Comparison of ENCODE assay signal across 8 mouse cellular contexts in genomic region chr15:3270646-3271077, GRCm38 (mm10). TPM values are rescaled to one million over a fixed set of nuclear protein-coding genes. Genes with fewer than 3 reads are reported as not detected.
DNase-seq lines count a peak whose midpoint lies in the region; ATAC-seq and TF ChIP-seq lines count a peak whose summit lies in the region.

No protein-coding gene starts in this region.

- no peaks in the 10 kb centered on the region for H3K9me3 ChIP-seq in forebrain, postnatal 0 days (ENCODE audit: low read length)
- H3K9me3 ChIP-seq in lung, postnatal 0 days (ENCODE audit: low read length): no peaks in the 10 kb centered on the region

- H3K36me3 ChIP-seq in forebrain, postnatal 0 days (ENCODE audit: insufficient read depth): no peaks in the 10 kb centered on the region
- peaks cover 3% of the 10 kb centered on the region; the same call in 1 of the 2 replicates for H3K36me3 ChIP-seq in lung, postnatal 0 days (ENCODE audit: insufficient read depth, low read length)

- H3K4me3 ChIP-seq in cerebellum, adult 2 months (replicated peaks; ENCODE audit: insufficient read depth, low read depth, low read length): peak overlapping the region; percentile 32
- peak overlapping the region; percentile 2; the same call in 1 of the 2 replicates for H3K4me3 ChIP-seq in forebrain, postnatal 0 days (ENCODE audit: low read depth, low read length)
- H3K4me3 ChIP-seq in lung, postnatal 0 days (ENCODE audit: low read depth, low read length): peak overlapping the region; percentile 47

- H3K4me2 ChIP-seq in forebrain, postnatal 0 days (ENCODE audit: low read depth): peak overlapping the region; percentile 18
- H3K4me2 ChIP-seq in lung, postnatal 0 days (replicated peaks; ENCODE audit: low read depth, low read length): peak overlapping the region; percentile 56

- WGBS in cerebellum, adult 2 months: 5% methylated on average over 12 of the region's 12 CpGs
- 6% methylated on average over 12 of the region's 12 CpGs for WGBS in forebrain, postnatal 0 days
- 1% methylated on average over 12 of the region's 12 CpGs for WGBS in lung, postnatal 0 days

- 0 out of 2 replicates have a peak overlapping the region, but pooled peaks have one; percentile 25 for H3K9ac ChIP-seq in forebrain, postnatal 0 days
- peak overlapping the region; percentile 51 for H3K9ac ChIP-seq in lung, postnatal 0 days (replicated peaks; ENCODE audit: low read depth)

- no peaks in the 10 kb centered on the region for H3K27me3 ChIP-seq in cerebellum, adult 2 months (ENCODE audit: control insufficient read depth, insufficient read depth, low read length)
- H3K27me3 ChIP-seq in forebrain, postnatal 0 days (ENCODE audit: insufficient read depth, low read length): no peaks in the 10 kb centered on the region
- no peaks in the 10 kb centered on the region for H3K27me3 ChIP-seq in lung, postnatal 0 days (replicated peaks; ENCODE audit: insufficient read depth, low read length)

- peak; percentile 51; the same call in 1 of the 2 replicates for ATAC-seq in forebrain, postnatal 0 days
- ATAC-seq in hematopoietic stem cell, adult 5-6 weeks (replicated peaks in 1 of 2; ENCODE audit: insufficient read depth in 1 of 2, low FRiP score in 2 of 2, low TSS enrichment in 1 of 2, low read depth in 1 of 2, poor library complexity in 2 of 2, severe bottlenecking in 2 of 2): peak; percentile 91 to 92
- peak; percentile 96 for ATAC-seq in lung, postnatal 0 days

- peak overlapping the region; percentile 76; the same call in 1 of the 2 replicates for H3K27ac ChIP-seq in cerebellum, adult 2 months (ENCODE audit: insufficient read depth, low read length)
- 0 out of 2 replicates have a peak overlapping the region, but pooled peaks have one; percentile 10 for H3K27ac ChIP-seq in forebrain, postnatal 0 days (ENCODE audit: low read depth, low read length)
- peak overlapping the region; percentile 94 for H3K27ac ChIP-seq in lung, postnatal 0 days (ENCODE audit: low read length)

- TF ChIP-seq CTCF in cerebellum, adult 2 months (IDR thresholded peaks at IDR 0.05; ENCODE audit: borderline replicate concordance, insufficient read depth, low read depth, low read length): no peak
- no peak for TF ChIP-seq CTCF in forebrain, postnatal 0 days (IDR thresholded peaks at IDR 0.05; ENCODE audit: low read depth)
- no peak for TF ChIP-seq CTCF in lung, postnatal 0 days (IDR thresholded peaks at IDR 0.05)

- peak; percentile 87 for TF ChIP-seq EP300 in lung, postnatal 0 days (IDR thresholded peaks at IDR 0.05)

- no peaks in the 10 kb centered on the region for H3K4me1 ChIP-seq in cerebellum, adult 2 months (ENCODE audit: control insufficient read depth, insufficient read depth, low read length)
- no peaks in the 10 kb centered on the region for H3K4me1 ChIP-seq in forebrain, postnatal 0 days (ENCODE audit: insufficient read depth)
- H3K4me1 ChIP-seq in lung, postnatal 0 days (ENCODE audit: insufficient read depth, low read depth, low read length): peaks cover 13% of the 10 kb centered on the region; the same call in 1 of the 2 replicates

- TF ChIP-seq POLR2A in cerebellum, adult 2 months (IDR thresholded peaks at IDR 0.05; ENCODE audit: borderline replicate concordance, insufficient read depth, low read length): peak; percentile 52; the same call in 1 of the 2 replicates

- peak; percentile 87 for DNase-seq in Muller cell, postnatal 12 days (ENCODE audit: inconsistent ontology term)
- DNase-seq in cerebellum, adult 2 months: peak; percentile 25 to 29
- peak; percentile 6 for DNase-seq in forebrain, postnatal 0 days
- DNase-seq in layer of hippocampus, adult 8-10 months (ENCODE audit: low spot score in 2 of 2): peak; percentile 34 to 58
- DNase-seq in lung, postnatal 0 days (ENCODE audit: low spot score): peak; percentile 96
- peak; percentile 83 for DNase-seq in ovary, postnatal 10 days (ENCODE audit: low spot score)
- peak; percentile 71 to 73 for DNase-seq in thymus, postnatal 36 days

RNA-seq across cellular contexts. Expression of gene Selenop, which starts 2.3 kb away (rescaled TPM):
- polyA plus RNA-seq in cerebellum, adult 2 months (2012; rRNA removed): 283 and 313 TPM in 2 replicates
- 207 and 212 TPM in 2 replicates for total RNA-seq in forebrain, postnatal 0 days (2014; rRNA removed)
- 171 and 182 TPM in 2 replicates for polyA plus RNA-seq in forebrain, postnatal 0 days (2015; fragmentation: Nextera tagmentation; extraction: Ambion mirVana)
- total RNA-seq in hematopoietic stem cell, adult 5-6 weeks (2017): 173 and 184 TPM in 2 replicates
- total RNA-seq in layer of hippocampus, adult 8-10 months (2022): 100 to 1,000 TPM; 276 to 311 (median 294) TPM
- polyA plus RNA-seq in lung, postnatal 0 days (2015; fragmentation: Nextera tagmentation; extraction: Ambion mirVana): 404 and 424 TPM in 2 replicates

RNA-seq across cellular contexts. Expression of gene Ccdc152, which starts 32.7 kb away (rescaled TPM):
- polyA plus RNA-seq in cerebellum, adult 2 months (2012; rRNA removed): 1.2 and 1.3 TPM in 2 replicates
- total RNA-seq in forebrain, postnatal 0 days (2014; rRNA removed): not detected in 2 replicates
- polyA plus RNA-seq in forebrain, postnatal 0 days (2015; fragmentation: Nextera tagmentation; extraction: Ambion mirVana): 0.29 and 0.36 TPM in 2 replicates
- total RNA-seq in hematopoietic stem cell, adult 5-6 weeks (2017): 1.4 and 1.5 TPM in 2 replicates
- total RNA-seq in layer of hippocampus, adult 8-10 months (2022): not detected
- 1.7 and 2.2 TPM in 2 replicates for polyA plus RNA-seq in lung, postnatal 0 days (2015; fragmentation: Nextera tagmentation; extraction: Ambion mirVana)

Comparison
In these comparisons a context has a peak if more than half of its experiments do, and no peak if none do; other contexts are left out.
1. Peak in every context shown above with its lines: DNase-seq, ATAC-seq, H3K4me3 ChIP-seq and H3K27ac ChIP-seq.
2. DNase-seq: peak in every context shown above with its lines; median percentile 96 in lung, postnatal 0 days; 87 in Muller cell, postnatal 12 days; 83 in ovary, postnatal 10 days; 72 in thymus, postnatal 36 days; 46 in layer of hippocampus, adult 8-10 months; 27 in cerebellum, adult 2 months; 6 in forebrain, postnatal 0 days.
3. H3K27ac ChIP-seq: peak in every context shown above with its lines; median percentile 94 in lung, postnatal 0 days; 76 in cerebellum, adult 2 months; 10 in forebrain, postnatal 0 days.